Mouse (Mus musculus) c-Kit-positive CD71-positive TER-119-positive erythroid progenitor cells, embryonic 14.5 days (primary cell): ENCODE measurements around the gene Ctdsp1.
"Not testable (repeated sequence)": the region's sequence is repeated elsewhere in the genome, so short reads cannot be mapped to it uniquely, and the experiment has no call there.

Experiments used
- DNase-seq: peaks from one replicate; pipeline ENCODE4 v3.0.0-alpha.2; 2013; ENCODE audit warnings: low spot score

Gene Ctdsp1

GRCm38 (mm10) chr1:74379058-74379504 lies 12.2 kb upstream of the Ctdsp1 start:
- DNase-seq = no peak

GRCm38 (mm10) chr1:74380484-74380883 lies 10.8 kb upstream of the Ctdsp1 start:
- no peak for DNase-seq

- no peak for DNase-seq
These were observed 9.7 kb upstream of the Ctdsp1 start for GRCm38 (mm10) chr1:74381588-74382021.

GRCm38 (mm10) chr1:74383385-74383784 lies 7.9 kb upstream of the Ctdsp1 start:
- no peak for DNase-seq

- DNase-seq = no peak
These were observed 6.8 kb upstream of the Ctdsp1 start for GRCm38 (mm10) chr1:74384525-74384924.

- no peak for DNase-seq
These were observed 6.2 kb upstream of the Ctdsp1 start for GRCm38 (mm10) chr1:74385064-74385463.

- DNase-seq = no peak
These were observed 5.8 kb upstream of the Ctdsp1 start for GRCm38 (mm10) chr1:74385531-74385930.

- no peak for DNase-seq
These were observed 5.0 kb upstream of the Ctdsp1 start for GRCm38 (mm10) chr1:74386363-74386713.

- peak; percentile 93 for DNase-seq
These were observed 4.5 kb upstream of the Ctdsp1 start for GRCm38 (mm10) chr1:74386714-74387385.

- DNase-seq = no peak
These were observed 3.8 kb upstream of the Ctdsp1 start for GRCm38 (mm10) chr1:74387386-74387988.

- no peak for DNase-seq
These were observed 2.9 kb upstream of the Ctdsp1 start for GRCm38 (mm10) chr1:74388398-74388920.

GRCm38 (mm10) chr1:74389831-74390286 lies 1.4 kb upstream of the Ctdsp1 start:
- DNase-seq = no peak

GRCm38 (mm10) chr1:74390287-74390906 lies 912 bp upstream of the Ctdsp1 start:
- DNase-seq = peak; percentile 86

GRCm38 (mm10) chr1:74391844-74392441 lies 634 bp downstream of the Ctdsp1 start:
- peak; percentile 67 for DNase-seq

GRCm38 (mm10) chr1:74392446-74392994 lies 1.2 kb downstream of the Ctdsp1 start:
- DNase-seq = no peak

- DNase-seq = no peak
These were observed 1.7 kb downstream of the Ctdsp1 start for GRCm38 (mm10) chr1:74393010-74393409.

- no peak for DNase-seq
These were observed 2.4 kb downstream of the Ctdsp1 start for GRCm38 (mm10) chr1:74393697-74394096.

GRCm38 (mm10) chr1:74394311-74394710 lies 3.0 kb downstream of the Ctdsp1 start:
- no peak for DNase-seq

GRCm38 (mm10) chr1:74394858-74395257 lies 3.5 kb downstream of the Ctdsp1 start:
- DNase-seq = no peak

- DNase-seq = no peak
These were observed 4.0 kb downstream of the Ctdsp1 start for GRCm38 (mm10) chr1:74395290-74395689.

- DNase-seq = not testable (repeated sequence)
These were observed 5.3 kb downstream of the Ctdsp1 start for GRCm38 (mm10) chr1:74396456-74397222.
